Mouse (Mus musculus) neural tube, embryonic 11.5 days (tissue): Measurements from ENCODE around the gene Tacc2. TPM values are rescaled to one million over a fixed set of nuclear protein-coding genes. Genes with fewer than 3 reads are reported as not detected.

Source experiments
- ATAC-seq: fragments of 200-750 bp; cut with Nextera tagmentation; 2 replicates; pipeline ENCODE4 v1.8.0; 2017; ENCODE audit warnings: moderate number of reproducible peaks, mild to moderate bottlenecking, moderate TSS enrichment, moderate library complexity; ENCODE audit not compliant: insufficient read depth, low FRiP score, low TSS enrichment
- DNase-seq: peaks from one replicate; pipeline ENCODE4 v3.0.0-alpha.2; 2015; ENCODE audit warnings: low spot score
- H3K27ac ChIP-seq: fragments of 300-500 bp; sonication (generic); 2 replicates; pipeline ENCODE4 v1.5.1; 2014; ENCODE audit warnings: low read depth, mild to moderate bottlenecking, low read length
- H3K27me3 ChIP-seq: fragments of 300-500 bp; sonication (generic); 2 replicates; pipeline ENCODE4 v1.6.1; 2014; ENCODE audit warnings: mild to moderate bottlenecking, low read length, mixed read lengths; ENCODE audit not compliant: control insufficient read depth, insufficient read depth
- H3K36me3 ChIP-seq: fragments of 300-500 bp; sonication (generic); 2 replicates; pipeline ENCODE4 v1.6.1; 2014; ENCODE audit warnings: mild to moderate bottlenecking, low read length, moderate library complexity, mixed read lengths; ENCODE audit not compliant: control insufficient read depth, insufficient read depth
- H3K4me1 ChIP-seq: fragments of 300-500 bp; sonication (generic); 2 replicates; pipeline ENCODE4 v1.6.1; 2014; ENCODE audit warnings: low read length, mixed read lengths; ENCODE audit not compliant: control insufficient read depth, insufficient read depth
- H3K4me2 ChIP-seq: fragments of 300-500 bp; sonication (generic); 2 replicates; pipeline ENCODE4 v1.6.1; 2014; ENCODE audit warnings: low read depth, mild to moderate bottlenecking, moderate library complexity
- H3K4me3 ChIP-seq: fragments of 300-500 bp; sonication (generic); 2 replicates; pipeline ENCODE4 v1.5.1; 2014; ENCODE audit warnings: low read depth, low read length
- H3K9ac ChIP-seq: fragments of 300-500 bp; sonication (generic); 2 replicates; pipeline ENCODE4 v1.6.1; 2014; ENCODE audit warnings: mild to moderate bottlenecking, low read length
- H3K9me3 ChIP-seq: fragments of 300-500 bp; sonication (generic); 2 replicates; pipeline ENCODE4 v1.6.1; 2016; ENCODE audit warnings: low read length; ENCODE audit not compliant: control insufficient read depth
- WGBS: fragments of 180-500 bp; shearing (Covaris S2); extraction: QIAGEN DNeasy Blood & Tissue Kit; methylation state at CpG from one replicate; pipeline ENCODE4 v1.1.7; 2014; 5-methylcytosine and 5-hydroxymethylcytosine counted together
- polyA plus RNA-seq: library from polyadenylated mRNA; unstranded; fragments of >200 nt; fragmentation: Nextera tagmentation; extraction: Ambion mirVana; gene quantifications from 2 replicates; pipeline ENCODE4 v1.2.1, GENCODE M21; 2014

Gene Tacc2
- polyA plus RNA-seq, 1 experiment from 2014 or later = 62.6 TPM

GRCm38 (mm10) chr7:130678414-130678813 lies 101.2 kb downstream of the Tacc2 start:
- no peak overlapping the region for H3K4me3 ChIP-seq
- H3K4me1 ChIP-seq = peaks cover 9% of the 10 kb centered on the region; the same call in 1 of the 2 replicates
- H3K4me2 ChIP-seq = no peak overlapping the region
- DNase-seq (no peak), ATAC-seq (no peak)
- peak overlapping the region; percentile 67; the same call in 1 of the 2 replicates for H3K27ac ChIP-seq
- H3K27me3 ChIP-seq = no peaks in the 10 kb centered on the region
- 94% methylated on average over 6 of the region's 6 CpGs for WGBS
- no peak overlapping the region for H3K9ac ChIP-seq
- H3K36me3 ChIP-seq = no peaks in the 10 kb centered on the region
- H3K9me3 ChIP-seq = no peaks in the 10 kb centered on the region

DNA sequence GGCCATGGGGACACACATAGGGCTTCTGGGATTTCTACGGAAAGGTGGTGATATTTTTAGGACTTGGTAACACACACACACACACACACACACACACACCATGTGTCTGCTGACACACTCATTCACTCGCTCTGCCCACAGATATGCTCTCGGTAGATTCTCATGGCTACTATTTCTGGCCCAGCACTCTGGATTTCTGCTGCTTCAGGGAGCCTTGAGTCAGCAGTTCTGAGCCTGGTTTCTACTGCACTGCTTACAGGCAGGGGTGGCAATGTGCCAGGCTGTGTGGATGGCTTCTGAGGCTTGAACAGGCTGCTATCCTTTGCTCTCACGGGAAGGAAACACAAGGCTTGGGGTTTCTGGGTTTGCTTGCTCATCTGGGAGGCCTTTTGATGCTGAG lies 104.6 kb downstream of the Tacc2 start:
- H3K36me3 ChIP-seq = no peaks in the 10 kb centered on the region
- WGBS = 86% methylated on average over 4 of the region's 4 CpGs
- DNase-seq (no peak), ATAC-seq (no peak)
- H3K4me1 ChIP-seq = peaks cover 4% of the 10 kb centered on the region; the same call in 1 of the 2 replicates
- H3K27me3 ChIP-seq = no peaks in the 10 kb centered on the region
- no peak overlapping the region for H3K4me3 ChIP-seq
- no peak overlapping the region for H3K9ac ChIP-seq
- H3K4me2 ChIP-seq = no peak overlapping the region
- H3K27ac ChIP-seq = no peak overlapping the region
- no peaks in the 10 kb centered on the region for H3K9me3 ChIP-seq

DNA sequence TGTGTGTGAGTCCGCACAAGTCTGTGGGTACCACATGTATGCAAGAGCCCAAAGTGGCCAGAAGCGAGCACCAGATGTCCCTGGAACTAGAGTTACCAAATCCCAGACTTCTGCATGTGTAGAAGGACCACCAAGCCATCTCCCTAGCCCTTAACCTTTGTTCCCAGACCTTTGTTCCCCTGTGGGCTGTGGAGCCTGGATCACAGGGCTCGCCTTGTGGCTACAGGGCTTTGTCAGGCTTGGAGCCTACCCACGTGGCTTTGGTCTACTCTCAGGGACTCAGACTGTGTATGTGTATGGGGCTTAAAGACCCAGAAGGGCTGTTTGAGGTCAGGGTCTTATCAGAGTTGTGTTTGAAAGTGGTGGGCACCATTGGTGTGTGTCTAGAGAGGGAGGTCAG lies 111.4 kb downstream of the Tacc2 start:
- WGBS = 83% methylated on average over 4 of the region's 4 CpGs
- H3K36me3 ChIP-seq = no peaks in the 10 kb centered on the region; the same call in 1 of the 2 replicates
- H3K4me2 ChIP-seq = no peak overlapping the region
- H3K27ac ChIP-seq = no peak overlapping the region
- no peak for DNase-seq
- H3K4me3 ChIP-seq = no peak overlapping the region
- no peaks in the 10 kb centered on the region for H3K27me3 ChIP-seq
- peaks cover 7% of the 10 kb centered on the region for H3K4me1 ChIP-seq
- ATAC-seq = no peak
- H3K9me3 ChIP-seq = no peaks in the 10 kb centered on the region
- no peak overlapping the region for H3K9ac ChIP-seq

DNA sequence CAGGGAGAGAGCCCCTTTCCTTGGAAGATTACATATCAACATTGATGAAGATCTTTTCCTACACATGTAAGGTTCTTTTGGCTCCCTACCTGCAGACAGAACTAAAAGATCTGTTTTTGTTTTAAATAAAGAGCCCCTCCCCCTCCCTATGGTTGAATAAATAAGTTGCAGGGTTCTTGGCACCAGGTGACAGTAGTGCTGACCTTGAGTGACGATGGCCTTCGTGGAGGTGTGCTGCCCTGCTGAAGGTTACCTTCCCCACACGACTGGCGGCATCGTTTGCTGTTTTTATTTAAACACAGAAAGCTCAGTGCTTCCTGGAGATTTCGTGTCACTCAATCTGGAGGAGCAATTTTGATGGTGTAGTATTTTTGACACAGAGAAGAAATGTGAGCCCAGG lies 113.6 kb downstream of the Tacc2 start:
- Histone ChIP-seq H3K4me3 (no peak overlapping the region), H3K36me3 (no peaks in the 10 kb centered on the region; the same call in 1 of the 2 replicates), H3K4me2 (no peak overlapping the region), H3K4me1 (peaks cover 26% of the 10 kb centered on the region), H3K9ac (no peak overlapping the region), H3K27me3 (no peaks in the 10 kb centered on the region), H3K9me3 (no peaks in the 10 kb centered on the region), H3K27ac (no peak overlapping the region)
- DNase-seq (no peak), ATAC-seq (no peak)
- 88% methylated on average over 6 of the region's 6 CpGs for WGBS

DNA sequence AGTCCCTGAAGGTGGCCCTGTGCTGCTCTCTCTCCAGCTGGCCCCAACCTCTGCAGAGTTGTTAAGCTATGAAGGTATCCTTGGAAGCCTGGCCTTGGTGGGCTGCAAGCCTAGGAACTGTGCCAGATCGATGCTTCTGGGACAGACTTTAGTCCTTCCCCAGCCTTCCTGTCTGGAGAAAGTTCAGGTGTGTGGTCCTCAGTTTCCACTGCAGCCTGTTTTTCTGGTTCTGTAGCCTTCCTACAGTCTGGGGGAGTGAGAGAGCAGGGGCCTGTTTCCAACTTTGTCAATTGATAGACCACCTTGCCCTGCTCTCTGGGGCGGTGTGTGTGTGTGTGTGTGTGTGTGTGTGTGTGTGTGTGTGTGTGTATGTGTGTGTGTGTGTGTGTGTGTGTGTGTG lies 114.7 kb downstream of the Tacc2 start:
- ATAC-seq (no peak), DNase-seq (no peak)
- Histone ChIP-seq H3K4me3 (no peak overlapping the region; the same call in 1 of the 2 replicates), H3K9ac (peak overlapping the region; percentile 87), H3K27ac (peak overlapping the region; percentile 97), H3K4me2 (peak overlapping the region; percentile 75), H3K36me3 (no peaks in the 10 kb centered on the region; the same call in 1 of the 2 replicates), H3K27me3 (no peaks in the 10 kb centered on the region), H3K9me3 (no peaks in the 10 kb centered on the region), H3K4me1 (peaks cover 33% of the 10 kb centered on the region)
- 59% methylated on average over 2 of the region's 2 CpGs for WGBS

- WGBS = under 1% methylated on average over 38 of the region's 39 CpGs
- ATAC-seq (peak; percentile 79), DNase-seq (peak; percentile 91)
- H3K9ac ChIP-seq = peak overlapping the region; percentile 87
- peak overlapping the region; percentile 60 for H3K4me3 ChIP-seq
- no peaks in the 10 kb centered on the region for H3K27me3 ChIP-seq
- peak overlapping the region; percentile 75 for H3K4me2 ChIP-seq
- no peaks in the 10 kb centered on the region for H3K36me3 ChIP-seq
- H3K4me1 ChIP-seq = peaks cover 34% of the 10 kb centered on the region
- H3K9me3 ChIP-seq = no peaks in the 10 kb centered on the region
- peak overlapping the region; percentile 97 for H3K27ac ChIP-seq
Observed at GRCm38 (mm10) chr7:130692392-130692942, 115.2 kb downstream of the Tacc2 start.

DNA sequence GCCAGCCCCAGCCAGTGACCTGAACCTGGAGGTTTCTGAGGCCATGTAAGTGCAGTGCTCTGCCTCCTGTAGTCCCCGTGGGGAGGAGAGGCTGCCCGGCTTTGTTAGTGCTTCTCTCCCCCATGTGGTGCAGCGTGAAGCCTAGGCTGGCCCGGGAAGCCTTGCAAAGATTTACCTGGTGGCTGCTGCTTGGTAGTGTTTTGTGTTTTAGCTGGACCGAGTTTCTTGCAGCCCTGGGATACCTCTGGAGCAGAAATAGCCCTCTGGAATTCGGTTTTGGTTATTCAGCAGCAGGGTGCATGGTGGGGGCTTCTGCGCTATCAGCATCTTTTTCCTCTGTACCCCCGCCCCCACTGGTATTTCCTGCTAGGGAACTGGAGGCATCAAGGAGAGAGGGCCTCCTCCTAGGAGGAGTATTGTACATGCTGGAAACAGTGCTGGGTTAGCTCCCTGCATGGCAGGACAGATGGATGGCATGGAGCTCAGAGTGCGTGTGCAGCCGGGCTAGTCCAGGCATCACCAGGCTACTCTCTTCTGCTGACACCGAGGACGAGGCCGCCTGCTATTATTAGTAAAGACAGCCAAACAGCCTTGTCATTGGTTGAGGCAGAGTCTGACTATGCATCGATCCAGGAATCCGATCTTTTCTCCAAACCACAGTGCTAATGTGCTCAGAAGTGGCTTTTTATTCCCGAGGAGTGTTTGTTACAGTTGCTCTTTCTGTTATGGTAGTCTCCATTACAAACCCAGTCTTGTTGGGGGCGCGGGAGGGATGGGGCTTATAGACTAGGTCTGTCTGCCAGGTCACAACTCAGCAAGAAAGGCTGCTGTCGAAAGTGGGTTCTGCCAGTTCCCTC lies 115.9 kb downstream of the Tacc2 start:
- Histone ChIP-seq H3K4me1 (peaks cover 34% of the 10 kb centered on the region), H3K27ac (peak overlapping the region; percentile 97), H3K4me2 (peak overlapping the region; percentile 75), H3K9me3 (no peaks in the 10 kb centered on the region), H3K4me3 (peak overlapping the region; percentile 60), H3K9ac (peak overlapping the region; percentile 87), H3K36me3 (no peaks in the 10 kb centered on the region), H3K27me3 (no peaks in the 10 kb centered on the region)
- ATAC-seq = peak; percentile 78
- 3% methylated on average over 19 of the region's 19 CpGs for WGBS
- DNase-seq = peak; percentile 53

GRCm38 (mm10) chr7:130693800-130694193 lies 116.6 kb downstream of the Tacc2 start:
- Histone ChIP-seq H3K4me1 (peaks cover 34% of the 10 kb centered on the region), H3K4me3 (peak overlapping the region; percentile 60), H3K36me3 (no peaks in the 10 kb centered on the region), H3K9ac (peak overlapping the region; percentile 87), H3K4me2 (peak overlapping the region; percentile 75), H3K27ac (peak overlapping the region; percentile 97; the same call in 1 of the 2 replicates), H3K9me3 (no peaks in the 10 kb centered on the region), H3K27me3 (no peaks in the 10 kb centered on the region)
- 23% methylated on average over 11 of the region's 11 CpGs for WGBS
- ATAC-seq (no peak), DNase-seq (peak; percentile 43)
